Mouse (Mus musculus) central nervous system, embryonic 11.5 days (tissue): Measurements from ENCODE around the gene Tmem9. TPM values are rescaled to one million over a fixed set of nuclear protein-coding genes. Genes with fewer than 3 reads are reported as not detected.

Source experiments
- polyA plus RNA-seq: library from polyadenylated mRNA; depleted of rRNA; stranded (reverse); fragments of >200 nt; gene quantifications from 2 replicates; pipeline ENCODE4 v1.2.3, GENCODE M21; 2012; rRNA removed

Gene Tmem9
- polyA plus RNA-seq = 73.3 and 129 TPM in 2 replicates

DNA sequence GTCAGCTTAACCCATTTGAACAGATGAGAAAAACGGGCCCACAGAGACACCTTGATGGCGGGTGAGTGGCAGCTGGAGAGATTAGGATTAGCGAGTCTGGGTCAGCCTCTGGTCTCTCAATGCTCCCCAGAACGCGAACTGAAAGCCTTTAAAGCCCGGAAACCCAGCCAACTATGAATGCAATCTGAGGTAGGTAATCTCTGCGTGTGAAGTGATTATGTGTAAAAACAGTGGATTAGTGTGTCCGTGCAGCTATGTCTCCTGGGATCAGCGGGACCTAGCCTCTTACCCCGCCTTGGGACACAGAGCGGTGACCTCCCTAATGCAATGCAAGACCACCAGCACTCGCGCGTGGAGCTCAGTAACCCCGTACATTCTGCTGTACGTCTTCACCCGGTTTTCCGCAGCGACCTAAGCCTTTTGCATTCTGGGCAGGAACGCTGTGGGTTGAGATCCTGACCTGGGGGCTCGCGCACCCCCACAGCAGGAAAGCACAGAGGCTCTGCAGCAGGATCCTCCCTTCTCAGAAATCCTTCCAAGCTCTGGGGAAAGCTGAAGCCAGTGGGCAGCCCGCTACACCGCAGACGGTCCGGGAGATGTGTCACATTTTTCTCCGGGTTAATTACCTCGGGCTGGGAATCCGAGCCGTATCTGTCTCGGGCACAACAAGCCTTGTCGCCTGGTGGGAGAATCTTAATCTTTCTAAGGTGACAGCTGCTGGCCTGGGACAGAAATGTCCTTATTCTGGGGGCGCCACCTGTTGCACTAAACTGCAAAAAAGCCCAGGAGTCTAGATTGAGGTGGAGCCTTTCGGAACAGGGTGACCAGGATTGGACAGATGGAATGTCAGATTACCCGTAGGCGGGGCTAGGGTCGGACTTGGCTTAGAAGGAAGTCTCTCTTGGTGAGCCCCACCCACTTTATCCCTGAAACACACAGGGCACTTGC lies at the start of gene Tmem9:
Gene Tmem9 (plus strand): TSS at position 940 of the 948 bp plus-strand sequence.

DNA sequence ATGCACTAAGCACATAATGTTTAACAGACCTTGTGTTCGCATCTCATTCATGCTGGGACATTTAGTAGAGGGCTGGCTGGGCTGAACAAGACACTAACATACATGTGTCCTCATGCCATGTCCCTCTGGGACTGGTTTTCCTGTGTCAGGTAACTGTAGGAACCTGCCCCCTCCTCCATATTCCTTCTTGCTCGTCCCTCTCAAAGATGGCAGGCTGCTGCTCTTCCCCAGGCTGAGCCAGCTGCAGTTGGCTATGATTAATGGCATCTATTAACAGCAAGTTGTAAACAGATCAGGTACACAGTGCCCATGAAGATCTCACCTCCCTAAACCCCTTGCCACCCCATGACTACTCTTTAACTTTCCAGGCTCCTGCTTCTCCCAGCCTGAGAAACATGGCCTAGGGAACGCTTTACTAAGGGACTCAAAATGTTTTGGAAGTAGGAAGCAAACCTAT lies 1.6 kb upstream of the Tmem9 start, which contains the start of gene Igfn1:
Gene Igfn1 (minus strand): TSS at position 51 of the 457 bp plus-strand sequence.

DNA sequence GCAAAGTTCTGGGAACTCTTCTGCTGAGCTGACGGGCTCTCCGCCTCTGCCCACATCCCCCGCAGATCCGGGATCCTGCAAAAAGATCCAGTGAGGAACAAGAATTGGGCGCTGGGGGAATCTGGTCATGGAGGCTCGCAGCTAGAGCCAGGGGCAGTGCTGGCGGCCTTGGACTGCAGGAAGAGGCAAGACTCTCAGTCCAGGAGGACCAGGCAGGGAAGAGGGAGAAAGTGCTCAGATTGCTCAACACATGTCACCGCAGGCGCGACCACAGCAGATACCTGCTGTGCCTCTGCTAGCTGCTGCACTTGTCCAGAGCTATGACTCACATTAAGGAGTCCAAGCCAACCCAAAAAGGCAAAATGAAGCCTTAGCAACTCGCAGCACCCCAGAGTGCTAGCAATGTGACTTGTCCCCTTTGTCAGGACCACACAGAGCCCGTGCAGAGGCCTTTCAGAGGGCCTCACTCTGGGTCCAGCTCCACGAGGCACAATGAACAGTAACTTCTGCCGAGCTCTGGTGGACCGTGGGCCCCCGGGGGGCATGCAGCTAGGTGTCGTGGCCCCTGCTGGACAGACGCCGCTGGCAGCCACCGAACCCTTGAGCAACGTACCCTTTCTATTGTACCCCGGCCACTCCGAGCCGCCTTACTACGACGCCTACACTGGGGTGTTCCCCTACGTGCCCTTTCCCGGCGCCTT lies 42.5 kb downstream of the Tmem9 start, which contains the start of gene Ascl5:
Gene Ascl5 (plus strand): TSS at position 493 of the 701 bp plus-strand sequence.

DNA sequence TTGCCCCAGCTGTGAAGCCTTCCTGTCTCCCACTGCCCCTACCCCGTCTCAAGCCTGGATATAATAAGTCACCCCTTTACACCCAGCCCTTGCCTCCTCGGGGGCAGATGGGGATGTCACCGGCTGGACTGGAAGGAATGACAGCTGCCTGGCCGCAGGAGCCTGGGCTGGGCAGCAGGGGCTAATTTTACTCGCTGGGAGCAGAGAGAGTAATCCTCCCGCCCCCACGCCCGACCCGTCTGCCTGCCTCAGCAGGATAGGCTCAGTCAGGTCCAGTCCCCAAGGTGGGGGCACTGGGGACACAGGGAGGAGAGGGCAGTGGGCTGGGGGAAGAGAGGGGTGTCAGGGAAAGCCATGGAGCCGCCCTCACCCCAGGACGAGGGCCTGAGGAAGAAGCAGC lies 44.6 kb downstream of the Tmem9 start, which contains the start of gene Cacna1s:
Gene Cacna1s (plus strand): TSS at position 204 of the 400 bp plus-strand sequence.

Other genes starting within 250 kb of the Tmem9 start
- gene Phlda3, start 242.0 kb upstream of the Tmem9 start, polyA plus RNA-seq = 17.4 and 18.4 TPM in 2 replicates
- 40.2 and 102 TPM in 2 replicates for gene Tnni1, start 228.7 kb upstream of the Tmem9 start, polyA plus RNA-seq
- 0.44 and 1.3 TPM in 2 replicates for gene Lad1, start 189.6 kb upstream of the Tmem9 start, polyA plus RNA-seq
- 99.6 and 167 TPM in 2 replicates for gene Tnnt2, start 171.8 kb upstream of the Tmem9 start, polyA plus RNA-seq
- 0.11 and 0.32 TPM in 2 replicates for gene Pkp1, start 88.9 kb upstream of the Tmem9 start, polyA plus RNA-seq
- 0.07 and 0.16 TPM in 2 replicates for gene Igfn1, start 1.8 kb upstream of the Tmem9 start, polyA plus RNA-seq
- gene Ascl5, start 42.7 kb downstream of the Tmem9 start, polyA plus RNA-seq = 0.30 TPM in 1 of 2 replicates, not detected in the other
- 0.13 and 2.4 TPM in 2 replicates for gene Cacna1s, start 44.6 kb downstream of the Tmem9 start, polyA plus RNA-seq
- gene Kif21b, start 123.2 kb downstream of the Tmem9 start, polyA plus RNA-seq = 33.3 and 35.9 TPM in 2 replicates
- gene Mroh3, start 204.7 kb downstream of the Tmem9 start, polyA plus RNA-seq = 0.84 and 1.9 TPM in 2 replicates
- gene Inava, start 226.1 kb downstream of the Tmem9 start, polyA plus RNA-seq = 20.2 and 25.2 TPM in 2 replicates